Mouse (Mus musculus) WW6 (cell line): Measurements from ENCODE around the gene Gm20906.
"Not testable (repeated sequence)": the region's sequence is repeated elsewhere in the genome, so short reads cannot be mapped to it uniquely, and the experiment has no call there.

Experiments
- DNase-seq: peaks from one replicate; pipeline ENCODE4 v3.0.0-alpha.2; 2013; ENCODE audit warnings: low read depth, low spot score

Gm20906 gene

DNA sequence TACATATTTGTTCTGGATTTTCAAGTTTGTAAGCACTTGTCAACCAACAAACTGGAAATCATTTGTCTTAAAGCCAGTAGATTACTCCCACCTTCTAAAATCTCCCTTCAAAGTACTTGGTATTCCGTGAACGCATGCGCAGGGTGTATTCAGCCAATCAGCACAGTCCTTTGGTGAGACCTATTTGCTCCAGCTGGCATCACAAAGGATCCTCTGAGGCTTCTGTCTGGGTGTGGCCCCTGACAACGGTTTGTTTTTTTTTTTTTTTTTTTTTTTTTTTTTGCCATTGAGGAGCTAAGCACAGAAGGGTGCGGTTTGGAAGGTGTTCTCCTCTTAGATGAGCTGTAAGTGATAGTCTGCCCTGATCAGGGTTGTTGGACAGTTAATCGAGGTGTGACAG, at the start of gene Gm20906:
Gene Gm20906 (plus strand): TSS at position 301 of the 400 bp plus-strand sequence.
- not testable (repeated sequence) for DNase-seq
